Mouse (Mus musculus) myocyte (in vitro differentiated cells): ENCODE results near the gene Lrrc56.

ENCODE experiments used
- CEBPB ChIP-seq: IDR thresholded peaks from 2 replicates; pipeline ENCODE4 v1.6.1; 2011; ENCODE audit warnings: mild to moderate bottlenecking, moderate library complexity; ENCODE audit not compliant: poor library complexity, insufficient read depth, severe bottlenecking
- E2F4 ChIP-seq: IDR thresholded peaks from one replicate; pipeline ENCODE4 v1.6.1; 2011; ENCODE audit warnings: mild to moderate bottlenecking, control low read depth, moderate library complexity; ENCODE audit not compliant: insufficient read depth
- POLR2A ChIP-seq: IDR thresholded peaks from one replicate; pipeline ENCODE4 v1.6.1; 2011; ENCODE audit warnings: low read depth, mild to moderate bottlenecking, control low read depth, moderate library complexity; ENCODE audit not compliant: insufficient read length
- POLR2AphosphoS2 ChIP-seq: IDR thresholded peaks from one replicate; pipeline ENCODE4 v1.6.1; 2011; ENCODE audit warnings: low read depth, control low read depth; ENCODE audit not compliant: insufficient read length
- REST ChIP-seq: IDR thresholded peaks from one replicate; pipeline ENCODE4 v1.6.1; 2011; ENCODE audit warnings: mild to moderate bottlenecking, control low read depth, moderate library complexity; ENCODE audit not compliant: insufficient read depth, insufficient read length
- TCF12 ChIP-seq: IDR thresholded peaks from one replicate; pipeline ENCODE4 v1.6.1; 2011; ENCODE audit warnings: mild to moderate bottlenecking, control low read depth; ENCODE audit not compliant: poor library complexity, insufficient read depth, severe bottlenecking
- USF1 ChIP-seq: IDR thresholded peaks from one replicate; pipeline ENCODE4 v1.6.1; 2011; ENCODE audit warnings: low read depth, mild to moderate bottlenecking, control low read depth, moderate library complexity

DNA sequence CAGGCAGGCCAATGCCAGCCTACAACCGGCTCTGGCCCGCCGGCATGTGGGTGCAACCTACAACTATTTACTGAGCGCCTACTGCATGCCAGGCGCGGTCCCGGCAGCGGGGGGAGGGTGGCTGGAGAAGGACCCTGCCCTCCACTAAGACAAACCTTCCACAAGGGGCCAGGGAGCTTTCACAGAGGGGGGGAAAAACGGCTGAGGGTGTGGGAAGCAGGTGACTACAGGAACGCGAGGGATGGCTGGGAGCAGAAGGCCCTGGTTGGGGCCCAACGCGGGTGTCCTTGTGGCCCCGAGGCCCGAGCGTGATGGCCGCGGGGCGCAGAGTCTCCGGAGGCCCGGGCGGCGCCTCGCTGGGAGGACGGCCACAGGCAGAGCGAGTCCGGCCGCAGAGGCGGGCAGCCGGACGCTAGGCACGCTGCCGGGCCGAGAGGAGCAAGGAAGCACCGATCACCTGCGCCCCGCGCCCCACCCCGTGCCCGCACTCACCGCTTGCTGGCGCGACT is 555 bp upstream of the Lrrc56 start:
- TF ChIP-seq POLR2A (no peak), POLR2AphosphoS2 (no peak), E2F4 (no peak), CEBPB (no peak), REST (no peak), USF1 (no peak), TCF12 (no peak)
